8 mouse cellular contexts compared by ENCODE assay signal in genomic region chr9:66157958-66158830, GRCm38 (mm10). TPM values are rescaled to one million over a fixed set of nuclear protein-coding genes. Genes with fewer than 3 reads are reported as not detected.
DNase-seq lines count a peak whose midpoint lies in the region; ATAC-seq and TF ChIP-seq lines count a peak whose summit lies in the region.

Gene Dapk2, plus strand, starts transcription at chr9:66158223.

- TF ChIP-seq POLR2A in olfactory bulb, adult 2 months (IDR thresholded peaks at IDR 0.05; ENCODE audit: insufficient read depth, low read depth, low read length), result no peak

- H3K4me2 ChIP-seq in forebrain, embryonic 16.5 days (ENCODE audit: low read length), result peak within 1 kb of the TSS; percentile 48
- peak within 1 kb of the TSS; percentile 80 for H3K4me2 ChIP-seq in lung, embryonic 15.5 days

- DNase-seq in ES-E14 (ENCODE audit: low read depth, low spot score), result peak; percentile 71
- DNase-seq in cerebellum, adult 18-20 months, result peak; percentile 39 to 77
- peak; percentile 92 for DNase-seq in heart, postnatal 4 days
- DNase-seq in layer of hippocampus, adult 2 months (ENCODE audit: low spot score in 2 of 2), result peak; percentile 26 to 57
- peak; percentile 51 for DNase-seq in thymus, postnatal 0 days (ENCODE audit: low spot score)

- ATAC-seq in forebrain, embryonic 16.5 days, result peak; percentile 82
- peak; percentile 86 for ATAC-seq in lung, embryonic 15.5 days (ENCODE audit: borderline replicate concordance, extremely low read depth, low FRiP score, low TSS enrichment)

- no peaks in the 10 kb centered on the region for H3K36me3 ChIP-seq in ES-E14 (ENCODE audit: control insufficient read depth, insufficient read depth, low read length, poor library complexity, severe bottlenecking)
- H3K36me3 ChIP-seq in forebrain, embryonic 16.5 days (ENCODE audit: control insufficient read depth, insufficient read depth), result no peaks in the 10 kb centered on the region
- no peaks in the 10 kb centered on the region for H3K36me3 ChIP-seq in lung, embryonic 15.5 days

- 0 out of 4 replicates have a peak, but pooled peaks cover 0 to under 1% of the 10 kb centered on the region in 2 experiments for H3K4me1 ChIP-seq in ES-E14 (ENCODE audit: control insufficient read depth in 2 of 2, insufficient read depth in 2 of 2, low read length in 2 of 2, poor library complexity in 1 of 2)
- H3K4me1 ChIP-seq in forebrain, embryonic 16.5 days (replicated peaks; ENCODE audit: control insufficient read depth, insufficient read depth, low read length), result peaks cover 4% of the 10 kb centered on the region; the same call in 1 of the 2 replicates
- peaks cover 9% of the 10 kb centered on the region; the same call in 1 of the 2 replicates for H3K4me1 ChIP-seq in lung, embryonic 15.5 days
- 0 out of 2 replicates have a peak, but pooled peaks cover 5% of the 10 kb centered on the region for H3K4me1 ChIP-seq in olfactory bulb, adult 2 months (ENCODE audit: control insufficient read depth, insufficient read depth, low read length)

- H3K9me3 ChIP-seq in ES-E14 (ENCODE audit: control insufficient read depth, insufficient read depth, low read depth, low read length), result no peaks in the 10 kb centered on the region
- no peaks in the 10 kb centered on the region for H3K9me3 ChIP-seq in forebrain, embryonic 16.5 days (ENCODE audit: control insufficient read depth, low read length)
- H3K9me3 ChIP-seq in lung, embryonic 15.5 days, result no peaks in the 10 kb centered on the region

- H3K27ac ChIP-seq in ES-E14 (ENCODE audit: insufficient read depth, low read depth, low read length, poor library complexity, severe bottlenecking), result no peak within 1 kb of the TSS
- no peak within 1 kb of the TSS for H3K27ac ChIP-seq in forebrain, embryonic 16.5 days (ENCODE audit: low read length)
- no peak within 1 kb of the TSS for H3K27ac ChIP-seq in layer of hippocampus, adult 2 months
- no peak within 1 kb of the TSS for H3K27ac ChIP-seq in lung, embryonic 15.5 days
- H3K27ac ChIP-seq in olfactory bulb, adult 2 months (ENCODE audit: insufficient read depth, low read depth, low read length), result no peak within 1 kb of the TSS

- WGBS in forebrain, embryonic 16.5 days, result 4% methylated on average over 43 of the region's 58 CpGs
- WGBS in lung, embryonic 15.5 days, result 1% methylated on average over 50 of the region's 58 CpGs
- 5% methylated on average over 58 of the region's 58 CpGs for WGBS in olfactory bulb, adult 2 months

- peak within 1 kb of the TSS; percentile 66 for H3K9ac ChIP-seq in ES-E14 (ENCODE audit: insufficient read depth, low read depth, low read length, poor library complexity, severe bottlenecking)
- H3K9ac ChIP-seq in forebrain, embryonic 16.5 days (replicated peaks; ENCODE audit: low read depth, low read length), result peak within 1 kb of the TSS; percentile 27; the same call in 1 of the 2 replicates
- H3K9ac ChIP-seq in lung, embryonic 15.5 days, result peak within 1 kb of the TSS; percentile 41

- peak within 1 kb of the TSS; percentile 75 to 77 for H3K4me3 ChIP-seq in ES-E14 (ENCODE audit: insufficient read depth in 1 of 2, low read depth in 1 of 2, low read length in 2 of 2, poor library complexity in 1 of 2, severe bottlenecking in 1 of 2)
- peak within 1 kb of the TSS; percentile 31 for H3K4me3 ChIP-seq in forebrain, embryonic 16.5 days (replicated peaks; ENCODE audit: low read length)
- peak within 1 kb of the TSS; percentile 53 for H3K4me3 ChIP-seq in layer of hippocampus, adult 2 months
- peak within 1 kb of the TSS; percentile 46 for H3K4me3 ChIP-seq in lung, embryonic 15.5 days
- peak within 1 kb of the TSS; percentile 40 for H3K4me3 ChIP-seq in olfactory bulb, adult 2 months (ENCODE audit: insufficient read depth, low read depth, low read length)

- TF ChIP-seq CTCF in layer of hippocampus, adult 2 months (conservative IDR thresholded peaks at IDR 0.05), result peak; percentile 81
- peak; percentile 75 for TF ChIP-seq CTCF in olfactory bulb, adult 2 months (IDR thresholded peaks at IDR 0.05; ENCODE audit: insufficient read depth, low read depth, low read length)

- H3K27me3 ChIP-seq in forebrain, embryonic 16.5 days (replicated peaks; ENCODE audit: control insufficient read depth, insufficient read depth, low read length), result no peaks in the 10 kb centered on the region
- H3K27me3 ChIP-seq in lung, embryonic 15.5 days, result peaks cover 33% of the 10 kb centered on the region

- in situ Hi-C loops in ES-E14 (cut with MboI; ENCODE audit: low sequenced_read_pairs in 2 of 2, unreplicated experiment in 2 of 2), result no loop called here

TF ChIP-seq in ES-E14, 5 proteins besides CTCF, POLR2A, EP300 and RAD21:
- no peak for TF ChIP-seq HCFC1 (IDR thresholded peaks at IDR 0.05; ENCODE audit: borderline replicate concordance, insufficient read depth, low read length)
- TF ChIP-seq CHD2 (IDR thresholded peaks at IDR 0.05; ENCODE audit: low read depth, low read length), result no peak
- no peak for TF ChIP-seq ZNF384 (IDR thresholded peaks at IDR 0.05; ENCODE audit: low read depth, low read length)
- no peak for TF ChIP-seq ZC3H11A (IDR thresholded peaks at IDR 0.05; ENCODE audit: borderline replicate concordance, low read depth, low read length)
- no peak for TF ChIP-seq MAFK (IDR thresholded peaks at IDR 0.05; ENCODE audit: insufficient read depth, low read depth, low read length)

RNA-seq across cellular contexts. Expression of gene Dapk2, which starts in this region (rescaled TPM):
- 0.90 and 1.2 TPM in 2 replicates for total RNA-seq in ES-E14 (2012; rRNA removed)
- 1.0 and 1.8 TPM in 2 replicates for polyA plus RNA-seq in forebrain, embryonic 16.5 days (2015; fragmentation: Nextera tagmentation; extraction: Ambion mirVana)
- 1 to 10 TPM; 3.1 to 3.8 TPM for total RNA-seq in heart, postnatal 4 days (2021)
- under 1 TPM; 0.47 to 0.61 TPM for total RNA-seq in layer of hippocampus, adult 2 months (2021)
- polyA plus RNA-seq in lung, embryonic 15.5 days (2015; fragmentation: Nextera tagmentation; extraction: Ambion mirVana), result 14.9 and 16.8 TPM in 2 replicates
- not detected in 2 replicates for polyA plus RNA-seq in olfactory bulb, adult 2 months (2012; ENCODE audit: insufficient read depth, insufficient read length, low replicate concordance, missing spikeins)
- polyA plus RNA-seq in thymus, postnatal 0 days (2015; fragmentation: Nextera tagmentation; extraction: Ambion mirVana), result 4.7 and 5.4 TPM in 2 replicates

Comparison
In these comparisons a context has a peak if more than half of its experiments do, and no peak if none do; other contexts are left out.
1. Peak in DNase-seq and H3K4me3 ChIP-seq in layer of hippocampus, adult 2 months; RNA of the gene not detected or under 1 TPM.
2. DNase-seq: peak in every context shown above with its lines; median percentile 92 in heart, postnatal 4 days; 71 in ES-E14; 58 in cerebellum, adult 18-20 months; 51 in thymus, postnatal 0 days; 42 in layer of hippocampus, adult 2 months.